Mouse (Mus musculus) urinary bladder, postnatal 25 days (tissue): ENCODE measurements at regions not wholly inside any gene's neighbourhood (a gene's known extent, or its start where the extent isn't known, plus 50 kb on each side); places are given as distances from the start of the nearest gene placed in this dataset.

Experiments used
- DNase-seq: peaks from one replicate; pipeline ENCODE4 v3.0.0; 2022; ENCODE audit warnings: low spot score

GRCm38 (mm10) chr5:111506821-111507220 lies 89.7 kb downstream of the Mn1 start:
- no peak for DNase-seq

GRCm38 (mm10) chr5:111507332-111507731 lies 90.2 kb downstream of the Mn1 start:
- DNase-seq, result no peak

- no peak for DNase-seq
These were observed 91.9 kb downstream of the Mn1 start for GRCm38 (mm10) chr5:111509014-111509561.

GRCm38 (mm10) chr5:111509575-111510057 lies 92.5 kb downstream of the Mn1 start:
- DNase-seq, result no peak

- no peak for DNase-seq
These were observed 93.2 kb downstream of the Mn1 start for GRCm38 (mm10) chr5:111510183-111510878.

GRCm38 (mm10) chr5:111510879-111511231 lies 93.7 kb downstream of the Mn1 start:
- DNase-seq, result no peak

- no peak for DNase-seq
These were observed 94.8 kb downstream of the Mn1 start for GRCm38 (mm10) chr5:111511982-111512381.

- DNase-seq, result no peak
These were observed 96.8 kb downstream of the Mn1 start for GRCm38 (mm10) chr5:111513976-111514375.

- DNase-seq, result no peak
These were observed 101.9 kb downstream of the Mn1 start for GRCm38 (mm10) chr5:111519059-111519458.

- no peak for DNase-seq
These were observed 102.4 kb downstream of the Mn1 start for GRCm38 (mm10) chr5:111519500-111520041.

GRCm38 (mm10) chr5:111521866-111522265 lies 104.7 kb downstream of the Mn1 start:
- DNase-seq, result no peak

- DNase-seq, result no peak
These were observed 105.4 kb downstream of the Mn1 start for GRCm38 (mm10) chr5:111522586-111522985.

- DNase-seq, result no peak
These were observed 110.6 kb downstream of the Mn1 start for GRCm38 (mm10) chr5:111527741-111528140.

GRCm38 (mm10) chr5:111529096-111529495 lies 111.9 kb downstream of the Mn1 start:
- no peak for DNase-seq

- no peak for DNase-seq
These were observed 113.7 kb downstream of the Mn1 start for GRCm38 (mm10) chr5:111530628-111531524.

GRCm38 (mm10) chr5:111532446-111533035 lies 115.4 kb downstream of the Mn1 start:
- no peak for DNase-seq

GRCm38 (mm10) chr5:111535978-111536377 lies 118.8 kb downstream of the Mn1 start:
- DNase-seq, result no peak

GRCm38 (mm10) chr5:111538560-111539450 lies 121.6 kb downstream of the Mn1 start:
- no peak for DNase-seq

- DNase-seq, result no peak
These were observed 123.3 kb downstream of the Mn1 start for GRCm38 (mm10) chr5:111540486-111540885.

- no peak for DNase-seq
These were observed 124.9 kb downstream of the Mn1 start for GRCm38 (mm10) chr5:111542077-111542476.
